Mouse (Mus musculus) bone marrow macrophage, adult 2 months (primary cell): ENCODE measurements around the gene Hdac1. TPM values are rescaled to one million over a fixed set of nuclear protein-coding genes. Genes with fewer than 3 reads are reported as not detected.

Experiments used
- H3K27ac ChIP-seq: 2 replicates; pipeline ENCODE4 v1.5.1; 2012; ENCODE audit warnings: low read depth, low read length; ENCODE audit not compliant: insufficient read depth
- H3K4me1 ChIP-seq: 2 replicates; pipeline ENCODE4 v1.6.1; 2012; ENCODE audit warnings: low read length; ENCODE audit not compliant: control insufficient read depth, insufficient read depth
- H3K4me3 ChIP-seq: 2 replicates; pipeline ENCODE4 v1.5.1; 2012; ENCODE audit warnings: mild to moderate bottlenecking, low read length, moderate library complexity; ENCODE audit not compliant: insufficient read depth
- CTCF ChIP-seq: IDR thresholded peaks from 2 replicates; pipeline ENCODE4 v1.5.1; 2012; ENCODE audit warnings: low read depth, mild to moderate bottlenecking, low read length, moderate library complexity
- POLR2A ChIP-seq: IDR thresholded peaks from 2 replicates; pipeline ENCODE4 v1.6.1; 2012; ENCODE audit warnings: mild to moderate bottlenecking, low read depth, low read length, borderline replicate concordance
- polyA plus RNA-seq: library from polyadenylated mRNA; stranded (reverse); fragments of >200 nt; gene quantifications from 2 replicates; pipeline ENCODE4 v1.2.4, GENCODE M21; 2012; ENCODE audit not compliant: missing spikeins, insufficient read depth, insufficient read length

Hdac1 gene
- polyA plus RNA-seq, 1 experiment = 75.2 TPM

GRCm38 (mm10) chr4:129513086-129513767, 29.3 kb downstream of the Hdac1 start, which contains the start of gene Marcksl1:
Marcksl1 (plus strand) TSS chr4:129513581.
- TF ChIP-seq CTCF = no peak
- no peak; the same call in 1 of the 2 replicates for TF ChIP-seq POLR2A
- Histone ChIP-seq H3K4me3 (peak within 1 kb of the TSS; percentile 64), H3K4me1 (peaks cover 23% of the 10 kb centered on the region), H3K27ac (no peak within 1 kb of the TSS)

GRCm38 (mm10) chr4:129511413-129512096, 31.0 kb downstream of the Hdac1 start:
- Histone ChIP-seq H3K4me1 (peaks cover 31% of the 10 kb centered on the region), H3K27ac (no peak overlapping the region), H3K4me3 (no peak overlapping the region)
- TF ChIP-seq CTCF (no peak), POLR2A (no peak)

GRCm38 (mm10) chr4:129510723-129511412, 31.6 kb downstream of the Hdac1 start:
- TF ChIP-seq POLR2A = no peak
- TF ChIP-seq CTCF = no peak
- Histone ChIP-seq H3K27ac (no peak overlapping the region), H3K4me3 (no peak overlapping the region), H3K4me1 (peaks cover 31% of the 10 kb centered on the region)

GRCm38 (mm10) chr4:129509650-129510049, 32.9 kb downstream of the Hdac1 start:
- no peak overlapping the region for H3K27ac ChIP-seq
- no peak overlapping the region for H3K4me3 ChIP-seq
- TF ChIP-seq POLR2A (no peak), CTCF (no peak)
- H3K4me1 ChIP-seq = peaks cover 36% of the 10 kb centered on the region

DNA sequence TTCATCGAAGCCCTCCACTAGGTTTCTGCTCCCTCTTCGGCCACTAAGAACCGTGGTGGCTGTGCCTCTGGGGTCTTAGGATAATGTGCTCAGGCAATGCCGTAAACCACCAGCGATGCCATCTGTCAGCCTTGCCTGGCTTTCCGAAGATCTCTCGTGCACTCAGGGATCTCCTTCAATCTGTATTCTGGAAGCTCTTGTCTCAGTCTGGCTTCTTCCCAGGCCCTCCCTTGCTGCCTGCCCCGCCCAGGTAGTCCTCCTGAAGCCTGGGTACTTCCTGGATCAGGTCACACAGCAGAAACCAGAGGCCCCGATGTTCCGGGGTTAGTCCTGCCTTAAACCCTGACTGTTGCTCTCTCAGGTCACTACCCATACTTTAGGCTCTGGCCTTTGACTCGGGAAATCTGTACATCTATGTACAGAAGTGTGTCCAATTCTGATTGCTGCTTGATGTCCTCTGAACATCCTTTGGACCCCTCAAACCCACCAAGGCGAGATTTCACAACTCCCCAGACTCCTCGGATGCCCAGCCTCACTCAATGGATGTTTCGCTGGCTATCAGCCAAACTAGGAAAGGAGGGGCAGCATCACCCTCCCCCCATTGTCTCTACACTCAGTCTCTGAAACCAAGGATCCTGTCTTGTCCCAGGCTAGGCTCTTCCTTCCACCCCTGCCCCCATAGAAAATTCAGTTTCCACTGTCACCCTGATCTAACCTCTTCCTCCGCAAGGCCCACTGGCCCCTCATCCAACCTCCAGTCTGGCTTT, 33.5 kb downstream of the Hdac1 start:
- peaks cover 43% of the 10 kb centered on the region for H3K4me1 ChIP-seq
- TF ChIP-seq POLR2A (no peak), CTCF (no peak)
- H3K27ac ChIP-seq = no peak overlapping the region
- no peak overlapping the region for H3K4me3 ChIP-seq

- H3K4me1 ChIP-seq = peaks cover 50% of the 10 kb centered on the region
- H3K4me3 ChIP-seq = no peak overlapping the region
- no peak for TF ChIP-seq CTCF
- TF ChIP-seq POLR2A = no peak
- no peak overlapping the region for H3K27ac ChIP-seq
Observed at GRCm38 (mm10) chr4:129508237-129508515, 34.3 kb downstream of the Hdac1 start.

- TF ChIP-seq POLR2A = no peak
- TF ChIP-seq CTCF = no peak
- Histone ChIP-seq H3K4me3 (peak overlapping the region; percentile 28; the same call in 1 of the 2 replicates), H3K27ac (no peak overlapping the region), H3K4me1 (peaks cover 50% of the 10 kb centered on the region)
Observed at GRCm38 (mm10) chr4:129507434-129508236, 34.9 kb downstream of the Hdac1 start.

GRCm38 (mm10) chr4:129505511-129505910, 37.0 kb downstream of the Hdac1 start:
- H3K4me3 ChIP-seq = no peak overlapping the region
- no peak overlapping the region for H3K27ac ChIP-seq
- no peak for TF ChIP-seq POLR2A
- no peak for TF ChIP-seq CTCF
- H3K4me1 ChIP-seq = peaks cover 51% of the 10 kb centered on the region
